Mouse (Mus musculus) T-helper 2 cell (primary cell): ENCODE results near the gene Mast1.
"Not testable (repeated sequence)": the region's sequence is repeated elsewhere in the genome, so short reads cannot be mapped to it uniquely, and the experiment has no call there.

Experiments used
- in situ Hi-C: fragments of 300-600 bp; cut with MboI, MseI; formaldehyde crosslinking; loops from one replicate; pipeline ENCODE4 v1.15.1; 2025; ENCODE audit warnings: high pct_unique_total_duplicates

The Mast1 gene

DNA sequence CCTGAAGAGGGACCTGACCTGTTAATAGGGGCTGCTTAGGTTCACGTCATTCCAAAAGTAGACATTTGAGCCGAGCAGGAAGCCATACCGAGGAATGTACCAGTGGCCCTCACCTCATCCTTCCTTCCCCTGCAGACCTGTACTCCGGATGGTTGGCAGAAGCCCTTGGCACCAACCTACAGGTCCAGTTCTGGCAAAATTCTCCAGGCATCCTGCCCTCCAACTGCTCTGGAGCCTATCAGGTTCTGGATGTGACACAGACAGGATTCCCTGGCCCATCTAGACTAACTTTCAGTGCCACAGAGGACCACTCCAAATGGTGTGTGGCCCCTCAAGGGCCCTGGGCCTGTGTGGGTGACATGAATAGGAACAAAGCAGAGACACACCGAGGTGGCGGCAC lies 26.6 kb downstream of the Mast1 start:
- in situ Hi-C loops = no loop called here

DNA sequence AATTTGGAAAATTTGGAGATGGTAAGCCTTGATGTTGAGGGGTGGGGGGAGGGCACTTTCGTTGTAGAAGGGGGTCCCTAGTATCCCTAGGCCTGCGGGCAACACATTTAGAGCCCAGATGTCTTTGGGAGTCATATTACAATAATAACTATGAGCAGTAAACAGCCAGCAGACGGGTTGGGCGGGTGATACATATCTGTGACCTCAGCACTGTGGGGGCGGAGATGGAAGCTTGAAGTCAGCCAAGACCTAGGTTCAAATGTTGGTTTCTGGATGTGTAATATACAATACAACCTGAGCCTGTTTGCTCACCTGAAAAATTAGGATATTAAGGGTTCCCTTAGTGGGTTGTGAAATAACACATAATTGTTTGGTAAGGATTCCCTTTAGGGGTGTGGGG lies 27.2 kb downstream of the Mast1 start:
- in situ Hi-C loops = no loop called here

DNA sequence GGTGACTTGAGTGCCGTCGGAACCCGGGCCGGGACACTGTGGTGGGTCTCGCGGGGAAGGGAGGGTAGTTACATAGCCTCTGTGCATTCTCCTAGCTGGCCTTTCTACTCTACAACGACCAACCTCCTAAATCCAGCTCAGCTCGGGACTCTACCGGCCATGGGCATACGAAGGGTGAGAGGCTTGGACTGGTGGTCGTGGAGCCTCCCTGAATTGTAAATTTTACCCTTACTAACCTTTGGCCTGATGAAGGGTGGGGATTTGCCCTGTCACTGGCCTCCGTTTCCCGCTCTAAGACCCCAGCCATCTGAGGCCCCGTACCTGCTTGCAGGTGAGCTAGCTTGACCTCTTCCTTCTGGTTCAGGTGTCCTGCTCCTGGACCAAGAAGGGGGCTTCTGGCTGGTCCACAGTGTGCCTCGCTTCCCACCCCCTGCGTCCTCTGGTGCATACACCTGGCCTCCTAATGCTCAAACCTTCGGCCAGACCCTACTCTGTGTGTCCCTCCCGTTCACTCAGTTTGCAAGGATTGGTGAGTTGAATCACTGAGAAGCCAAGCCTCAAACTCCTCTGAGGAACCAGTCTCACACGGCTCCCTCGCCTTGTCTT lies 27.9 kb downstream of the Mast1 start:
- in situ Hi-C loops = no loop called here

DNA sequence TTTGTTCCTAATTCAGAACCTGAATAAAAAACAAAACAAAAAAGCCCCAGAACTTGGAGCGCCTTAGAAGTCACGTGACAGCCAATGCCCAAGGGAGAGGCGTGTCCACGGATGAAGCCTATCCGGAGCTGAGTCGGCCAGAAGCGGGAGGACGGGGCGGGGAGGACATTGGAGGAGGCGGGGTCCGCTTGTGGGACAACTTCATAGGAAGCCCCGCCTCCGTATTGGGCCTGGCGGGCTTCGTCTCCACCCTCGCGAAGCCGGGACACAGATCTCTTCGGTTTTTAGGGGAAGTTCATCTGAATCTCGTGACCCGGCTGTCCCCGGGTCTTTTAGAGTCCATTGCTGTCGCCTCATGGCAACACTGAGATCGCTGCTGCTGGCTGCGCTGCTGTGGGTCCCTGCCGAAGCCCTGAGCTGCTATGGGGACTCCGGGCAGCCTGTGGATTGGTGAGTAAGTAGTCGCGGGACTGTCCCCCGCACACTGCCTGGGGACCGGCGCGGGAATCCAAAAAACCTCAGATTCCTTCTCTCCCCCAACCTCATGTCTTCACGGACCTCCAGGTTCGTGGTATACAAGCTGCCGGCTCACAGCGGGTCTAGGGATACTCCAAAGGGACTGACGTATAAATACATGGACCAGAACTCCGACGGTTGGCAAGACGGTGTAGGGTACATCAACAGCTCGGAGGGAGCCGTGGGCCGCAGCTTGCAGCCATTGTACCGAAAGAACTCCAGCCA lies 28.6 kb downstream of the Mast1 start, which contains the start of gene Dnase2a:
Dnase2a (plus strand) TSS at position 140 of the 741 bp plus-strand sequence.
- in situ Hi-C loops = no loop called here

DNA sequence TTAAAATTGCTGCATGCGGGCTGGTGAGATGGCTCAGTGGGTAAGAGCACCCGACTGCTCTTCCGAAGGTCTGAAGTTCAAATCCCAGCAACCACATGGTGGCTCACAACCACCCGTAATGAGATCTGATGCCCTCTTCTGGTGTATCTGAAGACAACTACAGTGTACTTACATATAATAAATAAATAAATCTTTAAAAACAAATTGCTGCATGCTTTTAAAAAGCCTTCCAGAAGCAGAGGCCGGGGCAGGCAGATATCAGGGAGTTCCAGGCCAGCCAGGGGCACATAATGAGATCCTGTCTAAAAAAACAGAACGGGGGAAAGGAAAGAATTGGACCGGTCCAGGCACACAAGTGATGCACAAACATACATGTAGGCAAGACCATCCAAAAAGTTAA lies 29.2 kb downstream of the Mast1 start:
- in situ Hi-C loops = not testable (repeated sequence)

DNA sequence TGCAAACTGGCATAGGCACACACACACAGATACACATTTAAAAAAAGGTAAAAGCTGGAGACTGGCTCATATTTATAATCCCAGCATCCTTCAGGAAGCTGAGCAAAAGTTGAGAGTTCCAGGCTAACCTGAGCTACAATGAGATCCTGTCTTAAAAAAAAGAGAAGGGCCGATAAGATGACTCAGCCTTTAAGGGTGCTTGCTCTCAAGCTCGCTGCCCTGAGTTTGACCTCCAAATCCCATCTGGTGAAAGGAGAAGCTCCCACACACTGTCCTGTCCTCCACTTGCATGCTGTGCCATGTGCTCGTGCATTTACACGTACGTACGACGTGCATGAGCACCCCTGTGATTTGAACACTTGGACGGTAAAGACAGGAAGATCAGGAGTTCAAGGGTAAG lies 29.7 kb downstream of the Mast1 start:
- in situ Hi-C loops = no loop called here

DNA sequence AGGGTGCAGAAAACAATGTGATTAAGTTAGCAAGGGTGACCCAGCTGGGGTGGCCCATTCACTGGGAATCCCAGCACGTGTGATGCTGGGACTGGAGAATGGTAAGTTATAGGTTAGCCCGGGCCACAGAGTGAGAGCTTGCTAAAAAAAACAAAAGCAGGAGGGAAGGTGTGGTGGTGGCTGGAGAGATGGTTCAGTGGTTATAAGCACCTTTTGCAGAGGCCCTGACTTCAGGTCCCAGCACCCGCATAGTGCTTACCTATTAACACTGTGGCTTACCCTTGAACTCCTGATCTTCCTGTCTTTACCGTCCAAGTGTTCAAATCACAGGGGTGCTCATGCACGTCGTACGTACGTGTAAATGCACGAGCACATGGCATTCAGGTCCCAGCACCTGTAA lies 30.1 kb downstream of the Mast1 start:
- in situ Hi-C loops = no loop called here

DNA sequence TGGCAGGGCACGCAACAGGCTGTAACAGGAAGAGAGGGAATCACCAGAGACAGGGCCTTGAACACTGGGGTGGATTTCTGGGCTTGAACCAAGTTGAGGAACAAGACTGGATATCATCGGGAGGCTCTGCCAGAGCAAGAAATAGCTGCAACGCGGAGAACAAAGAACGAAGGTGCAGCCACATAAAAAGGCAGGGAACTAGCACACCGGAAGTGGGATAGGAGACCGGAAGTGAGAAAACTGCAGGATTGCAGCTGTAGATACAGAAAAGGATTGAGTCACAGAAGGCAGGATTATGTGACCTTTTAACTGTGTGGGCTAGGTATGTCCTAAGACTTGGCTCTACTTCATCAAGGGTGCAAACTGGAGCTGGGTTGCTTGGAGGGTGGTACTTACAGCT lies 32.8 kb downstream of the Mast1 start:
- in situ Hi-C loops = no loop called here

DNA sequence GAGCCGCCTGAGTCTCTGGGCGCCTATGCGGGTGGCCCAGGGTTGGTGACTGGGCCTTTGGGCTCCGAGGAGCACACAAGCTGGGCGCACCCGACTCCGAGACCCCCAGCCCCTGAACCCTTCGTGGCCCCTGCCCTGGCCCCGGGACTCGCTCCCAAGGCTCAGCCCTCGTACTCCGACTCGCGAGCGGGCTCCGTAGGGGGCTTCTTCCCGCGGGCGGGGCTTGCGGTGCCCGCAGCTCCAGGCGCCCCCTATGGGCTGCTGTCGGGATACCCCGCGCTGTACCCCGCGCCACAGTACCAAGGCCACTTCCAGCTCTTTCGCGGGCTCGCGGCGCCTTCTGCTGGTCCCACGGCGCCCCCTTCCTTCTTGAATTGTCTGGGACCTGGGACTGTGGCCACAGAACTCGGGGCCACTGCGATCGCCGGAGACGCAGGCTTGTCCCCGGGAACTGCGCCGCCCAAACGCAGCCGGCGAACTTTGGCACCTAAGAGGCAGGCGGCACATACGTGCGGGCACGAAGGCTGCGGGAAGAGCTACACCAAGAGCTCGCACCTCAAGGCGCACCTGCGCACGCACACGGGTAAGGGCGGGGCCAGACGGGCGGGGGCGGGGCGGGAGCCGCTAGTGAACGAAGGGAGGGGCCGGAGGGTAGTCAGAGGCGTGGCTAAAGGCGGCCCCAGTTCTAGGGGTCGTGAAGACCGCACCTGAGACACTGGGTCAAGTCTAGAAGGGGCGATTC lies 34.1 kb downstream of the Mast1 start:
- in situ Hi-C loops = no loop called here

DNA sequence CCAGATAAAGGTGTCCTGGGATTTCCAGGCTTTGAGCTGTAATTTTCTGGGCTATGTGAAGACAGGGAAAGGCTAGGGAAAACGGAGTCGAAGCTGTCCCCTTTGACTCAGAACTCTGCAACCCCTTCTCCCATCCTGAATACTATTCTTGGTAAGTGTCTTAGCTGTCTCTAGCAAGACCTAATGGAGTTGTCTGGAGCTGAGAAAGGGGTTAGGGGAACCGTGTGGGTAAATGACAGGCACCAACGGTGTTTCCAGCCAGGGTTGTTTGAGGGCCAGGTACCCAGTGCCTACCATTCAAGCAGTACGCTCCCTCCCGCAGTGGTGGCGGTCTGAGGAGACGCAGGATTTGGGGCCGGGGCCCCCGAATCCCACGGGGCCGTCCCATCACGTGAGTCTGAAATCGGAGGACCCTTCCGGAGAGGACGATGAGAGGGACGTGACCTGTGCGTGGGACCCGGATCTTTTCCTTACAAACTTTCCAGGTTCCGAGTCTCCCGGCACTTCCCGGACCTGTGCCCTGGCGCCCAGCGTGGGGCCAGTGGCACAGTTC lies 34.7 kb downstream of the Mast1 start:
- in situ Hi-C loops = no loop called here

DNA sequence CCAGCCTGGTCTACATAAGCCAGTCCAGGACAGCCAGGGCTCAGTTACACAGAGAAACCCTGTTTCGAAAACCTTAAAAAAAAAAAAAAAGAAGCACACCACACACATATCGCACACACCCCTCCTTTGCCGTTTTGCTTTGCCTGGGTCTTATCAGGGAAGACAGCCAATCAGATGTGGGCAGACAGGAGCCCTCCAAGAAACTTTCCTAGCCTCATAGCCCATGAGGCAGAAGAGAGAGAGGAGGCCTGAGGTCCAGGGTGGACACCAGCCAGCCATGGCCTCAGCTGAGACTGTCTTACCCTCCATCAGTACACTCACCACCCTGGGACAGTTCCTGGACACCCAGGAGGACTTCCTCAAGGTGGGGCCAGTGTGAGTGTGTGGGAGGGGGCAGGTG lies 35.4 kb downstream of the Mast1 start, which contains the start of gene Klf1:
Klf1 (plus strand) TSS at position 177 of the 400 bp plus-strand sequence.
- in situ Hi-C loops = no loop called here

DNA sequence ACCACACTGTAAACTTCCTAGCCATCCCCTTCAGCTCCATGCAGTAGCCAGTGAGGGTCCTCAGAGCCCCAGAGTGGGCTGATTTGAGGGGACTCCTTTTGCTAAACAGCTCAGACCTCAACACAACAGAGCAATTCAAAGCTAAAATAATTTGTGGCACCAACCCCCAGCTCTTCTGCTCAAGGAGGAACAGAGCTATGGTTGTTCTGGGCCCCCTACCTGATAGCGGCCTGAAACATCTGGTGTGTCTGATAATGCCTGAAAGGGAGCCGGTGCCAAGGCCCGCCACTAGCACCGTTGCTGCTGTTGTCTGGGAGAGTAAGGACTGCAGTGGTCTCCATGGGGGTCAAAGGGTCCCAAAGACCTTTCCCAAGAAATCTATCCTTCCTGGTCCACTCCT lies 36.1 kb downstream of the Mast1 start:
- in situ Hi-C loops = no loop called here

DNA sequence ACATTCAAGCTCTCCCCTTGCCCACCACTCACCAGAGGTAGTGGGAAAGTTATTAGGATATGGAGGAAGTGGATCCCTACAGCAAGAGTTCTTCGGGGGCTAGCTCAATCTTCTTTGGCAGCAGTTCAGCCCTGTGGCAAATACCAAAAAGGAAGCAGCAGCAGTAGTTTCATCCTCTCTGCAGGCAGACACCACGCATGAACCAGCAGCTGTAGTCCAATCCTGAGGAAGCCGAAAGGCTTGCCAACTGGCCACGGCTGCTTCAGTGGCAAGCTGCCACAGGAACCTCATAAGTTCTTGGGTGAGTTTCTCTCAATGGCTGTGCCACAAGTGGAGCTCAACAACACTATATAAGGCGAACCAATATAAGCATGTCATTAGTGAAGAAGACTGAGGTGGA lies 41.2 kb downstream of the Mast1 start:
- in situ Hi-C loops = no loop called here

DNA sequence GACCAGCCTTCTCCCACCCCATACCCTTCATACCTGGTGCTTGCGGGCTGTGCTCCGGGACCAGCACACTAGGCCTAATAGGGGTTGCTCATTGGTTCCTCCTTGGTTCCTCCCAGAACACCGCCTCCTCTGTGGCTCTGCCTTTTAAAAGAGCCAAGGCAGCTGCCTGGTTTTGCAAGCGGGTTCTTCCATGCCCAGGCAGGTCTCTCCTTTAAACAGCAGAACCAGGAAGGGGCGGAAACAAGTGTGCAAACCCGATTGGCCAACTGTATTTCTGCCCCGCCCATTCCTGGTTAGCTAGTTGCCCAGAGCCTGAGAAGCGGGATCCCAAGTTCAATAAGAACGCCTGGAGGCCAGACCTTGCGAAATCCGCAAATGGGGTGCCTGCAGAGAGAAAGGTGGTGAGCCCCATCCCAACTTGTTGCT lies 43.4 kb downstream of the Mast1 start, which contains the start of gene Gcdh:
Gcdh (minus strand) TSS at position 213 of the 426 bp plus-strand sequence.
- in situ Hi-C loops = no loop called here

DNA sequence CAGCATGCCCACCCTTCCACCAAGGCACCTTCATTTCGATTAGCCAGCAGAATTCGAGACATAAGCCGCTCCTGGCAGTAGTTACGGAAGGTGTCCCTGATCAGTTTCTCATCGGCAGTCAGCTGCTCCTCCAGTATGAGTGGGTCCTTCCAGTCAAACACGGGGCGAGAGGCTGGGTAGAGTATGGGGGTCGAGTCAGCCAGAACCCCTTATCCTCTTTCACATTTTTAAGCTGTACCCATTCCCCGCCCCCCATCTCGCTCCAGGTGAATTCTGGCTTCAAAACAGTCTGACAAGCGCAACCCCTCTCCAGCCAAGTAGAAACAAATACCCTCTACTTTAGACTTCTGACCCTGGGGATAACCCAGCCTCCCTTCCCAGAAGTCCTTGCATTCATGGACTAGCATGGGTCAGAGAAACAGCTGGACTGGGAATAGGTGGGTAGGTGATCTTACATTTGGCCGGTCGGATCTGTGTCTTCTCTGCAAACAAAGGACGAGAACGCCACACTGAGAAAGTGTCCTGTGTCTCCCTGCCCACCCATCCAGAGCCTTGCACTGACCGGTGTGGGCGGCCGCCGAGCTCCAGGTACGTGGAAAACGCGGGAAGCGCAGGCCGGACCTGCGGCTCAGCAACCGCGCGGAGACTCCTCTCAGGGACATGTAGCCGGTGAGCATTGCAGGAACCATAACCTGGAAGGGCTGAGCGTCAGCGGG lies 44.0 kb downstream of the Mast1 start:
- in situ Hi-C loops = no loop called here

DNA sequence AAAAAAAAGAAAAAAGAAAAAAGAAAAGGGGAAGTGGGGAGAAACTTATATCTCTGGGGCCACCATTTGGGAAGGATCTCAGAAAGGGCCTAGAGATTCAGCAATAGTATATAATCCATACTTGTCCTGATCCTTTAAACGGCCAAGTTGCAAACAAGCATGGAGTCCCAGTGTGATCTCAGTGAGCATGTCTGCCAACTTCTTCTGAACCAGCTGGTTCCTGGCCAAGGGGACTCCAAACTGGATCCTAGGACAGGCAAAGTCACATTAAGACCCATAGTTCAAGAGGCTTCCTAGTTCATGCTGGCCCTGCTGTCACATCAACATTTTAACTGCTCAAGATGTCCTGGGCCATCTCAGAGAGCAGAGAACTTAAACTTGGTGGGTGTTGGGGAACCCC lies 48.0 kb downstream of the Mast1 start:
- in situ Hi-C loops = no loop called here

DNA sequence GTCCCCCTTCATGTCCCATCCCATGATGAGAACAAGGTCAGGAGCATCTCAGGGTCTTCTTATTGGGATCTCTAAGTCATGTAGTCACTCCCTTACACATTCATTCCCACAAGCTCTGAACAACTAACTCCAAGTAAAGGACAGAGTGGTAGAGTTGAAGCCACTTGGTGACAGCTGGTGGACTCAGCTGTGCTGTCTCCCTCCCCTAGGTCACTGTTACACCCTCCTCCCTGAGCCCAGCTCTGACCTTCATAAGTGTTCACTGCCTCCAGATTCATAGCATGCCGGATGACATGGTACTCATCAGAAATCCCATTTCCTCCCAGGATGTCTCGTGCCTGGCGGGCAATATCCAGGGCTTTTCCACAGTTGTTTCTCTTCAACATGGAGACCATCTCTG lies 48.9 kb downstream of the Mast1 start:
- in situ Hi-C loops = no loop called here

DNA sequence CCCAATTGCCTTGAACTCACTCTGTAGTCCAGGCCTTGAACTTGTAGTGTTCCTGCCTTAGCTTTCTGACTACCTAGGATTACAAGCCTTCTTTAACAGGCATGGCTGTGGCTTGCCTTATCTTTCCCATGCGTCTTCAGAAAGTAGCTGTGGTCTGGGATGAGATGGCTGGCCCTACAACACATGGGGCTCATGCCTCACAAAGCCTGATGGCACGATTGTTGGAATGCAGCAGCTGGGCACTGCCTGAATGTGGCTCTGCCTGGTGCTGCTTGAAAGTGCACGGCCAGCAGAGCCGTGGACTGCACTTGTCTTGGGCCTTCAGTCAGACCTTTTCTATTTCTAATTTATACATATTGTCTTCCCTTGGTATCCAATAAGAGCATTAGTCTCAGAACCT lies 52.4 kb downstream of the Mast1 start:
- in situ Hi-C loops = no loop called here

DNA sequence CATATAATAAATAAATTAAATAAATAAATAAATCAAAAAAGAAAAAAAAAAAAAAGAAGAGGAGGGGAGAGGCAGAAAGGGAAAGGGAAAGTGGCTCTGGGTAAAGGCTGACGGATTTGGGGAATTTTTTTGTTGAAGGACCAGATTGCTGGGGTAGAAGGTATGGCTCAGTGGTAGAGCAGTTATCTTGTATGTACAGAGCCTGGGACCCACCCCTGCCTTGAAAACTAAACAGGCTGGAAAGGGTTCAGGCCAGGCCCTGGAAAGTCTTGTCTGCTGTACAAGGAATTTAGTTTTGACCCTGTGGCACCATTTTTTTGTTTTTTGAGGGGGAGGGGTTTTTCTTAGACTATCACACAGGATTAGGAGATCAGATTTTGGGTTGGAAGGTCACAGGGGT lies 58.2 kb downstream of the Mast1 start:
- in situ Hi-C loops = no loop called here

DNA sequence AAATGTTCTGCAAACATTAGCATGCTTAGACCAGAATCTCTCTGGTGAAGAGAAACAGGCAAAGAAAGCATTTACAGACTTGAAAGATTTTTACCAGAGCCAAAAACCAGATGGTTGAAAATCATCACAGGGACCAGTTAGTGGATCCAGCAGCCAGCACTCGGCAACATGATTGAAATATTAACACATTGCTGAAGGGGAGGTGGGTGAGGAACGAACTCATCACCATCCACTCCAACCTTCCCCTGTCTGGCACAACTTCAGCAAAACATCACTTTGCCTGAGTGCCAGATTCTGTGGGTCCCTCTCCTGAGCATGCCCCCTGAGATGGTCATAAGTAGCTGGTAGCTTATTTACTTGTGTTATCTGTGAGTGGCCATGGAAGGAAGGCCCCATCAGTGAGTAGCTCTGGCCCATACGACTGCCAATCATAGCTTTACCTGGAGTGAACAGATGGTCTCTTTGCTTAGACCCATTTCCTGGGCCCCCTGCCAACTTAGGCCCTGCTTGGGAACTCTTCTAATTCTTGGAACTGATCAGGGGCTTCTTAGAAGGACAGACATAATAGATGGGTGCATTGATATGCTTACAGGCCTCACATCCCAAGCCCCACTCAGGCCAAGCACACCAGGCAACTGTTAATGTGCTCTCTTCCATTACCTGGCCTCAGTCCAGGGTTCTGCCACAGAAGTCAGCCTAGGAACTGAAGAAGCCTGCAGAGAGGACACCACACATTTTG lies 59.7 kb downstream of the Mast1 start:
- in situ Hi-C loops = no loop called here

DNA sequence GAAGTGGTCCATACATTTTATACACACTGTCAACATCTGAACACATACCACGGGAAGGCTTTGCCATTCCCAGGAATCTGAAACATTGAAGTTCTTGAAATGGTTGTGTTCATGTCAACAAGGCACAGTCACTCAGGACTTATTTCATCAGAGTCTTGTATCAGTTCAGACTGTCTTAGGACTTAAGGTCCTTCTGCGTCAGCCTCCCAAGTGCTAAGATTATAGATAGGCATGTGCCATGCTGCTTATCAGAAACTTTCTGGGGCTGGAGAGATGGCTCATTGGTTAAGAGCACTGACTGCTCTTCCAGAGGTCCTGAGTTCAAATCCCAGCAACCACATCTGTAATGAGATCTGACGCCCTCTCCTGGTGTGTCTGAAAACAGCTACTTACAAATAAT lies 62.8 kb downstream of the Mast1 start:
- in situ Hi-C loops = no loop called here
